Mouse (Mus musculus) hindbrain, embryonic 10.5 days (tissue): ENCODE measurements around the gene Rpa1. TPM values are rescaled to one million over a fixed set of nuclear protein-coding genes. Genes with fewer than 3 reads are reported as not detected.
A peak's percentile ranks its signal among the peaks of the same experiment; 100 is the strongest.

Source experiments
- DNase-seq: peaks from one replicate; pipeline ENCODE4 v3.0.0-alpha.2; 2017; ENCODE audit warnings: low spot score
- H3K27ac ChIP-seq: fragments of 300-500 bp; sonication (generic); 2 replicates; pipeline ENCODE4 v1.5.1; 2016; ENCODE audit warnings: mild to moderate bottlenecking, moderate library complexity
- H3K27me3 ChIP-seq: fragments of 300-500 bp; sonication (generic); 2 replicates; pipeline ENCODE4 v1.6.1; 2016; ENCODE audit warnings: mild to moderate bottlenecking; ENCODE audit not compliant: poor library complexity, insufficient read depth, severe bottlenecking
- H3K36me3 ChIP-seq: fragments of 300-500 bp; sonication (generic); 2 replicates; pipeline ENCODE4 v1.6.1; 2016; ENCODE audit warnings: mild to moderate bottlenecking, moderate library complexity
- H3K4me1 ChIP-seq: fragments of 300-500 bp; sonication (generic); replicated peaks from 2 replicates; pipeline ENCODE4 v1.6.1; 2016; ENCODE audit warnings: mild to moderate bottlenecking
- H3K4me3 ChIP-seq: fragments of 300-500 bp; sonication (generic); 2 replicates; pipeline ENCODE4 v1.5.1; 2016; ENCODE audit warnings: mild to moderate bottlenecking, moderate library complexity
- H3K9me3 ChIP-seq: fragments of 300-500 bp; sonication (generic); 2 replicates; pipeline ENCODE4 v1.6.1; 2016; ENCODE audit warnings: mild to moderate bottlenecking, moderate library complexity
- WGBS: fragments of 180-500 bp; shearing (Covaris S2); methylation state at CpG from one replicate; pipeline ENCODE4 v1.1.7; 2016; 5-methylcytosine and 5-hydroxymethylcytosine counted together
- polyA plus RNA-seq: library from polyadenylated mRNA; unstranded; fragments of >200 nt; fragmentation: Nextera tagmentation; extraction: Ambion mirVana; gene quantifications from 2 replicates; pipeline ENCODE4 v1.2.1, GENCODE M21; 2016

Rpa1 gene
- polyA plus RNA-seq, 1 experiment from 2014 or later: 136 TPM

- DNase-seq: no peak
- H3K4me1 ChIP-seq: peaks cover 65% of the 10 kb centered on the region
- no peaks in the 10 kb centered on the region for H3K9me3 ChIP-seq
- H3K27me3 ChIP-seq: peaks cover 54% of the 10 kb centered on the region
- H3K36me3 ChIP-seq: no peaks in the 10 kb centered on the region
- H3K27ac ChIP-seq: peak overlapping the region; percentile 75
- H3K4me3 ChIP-seq: 0 out of 2 replicates have a peak overlapping the region, but pooled peaks have one; percentile 46
- WGBS: 46% methylated on average over 5 of the region's 5 CpGs
Measured at GRCm38 (mm10) chr11:75280066-75280410, 68.1 kb downstream of the Rpa1 start.

DNA sequence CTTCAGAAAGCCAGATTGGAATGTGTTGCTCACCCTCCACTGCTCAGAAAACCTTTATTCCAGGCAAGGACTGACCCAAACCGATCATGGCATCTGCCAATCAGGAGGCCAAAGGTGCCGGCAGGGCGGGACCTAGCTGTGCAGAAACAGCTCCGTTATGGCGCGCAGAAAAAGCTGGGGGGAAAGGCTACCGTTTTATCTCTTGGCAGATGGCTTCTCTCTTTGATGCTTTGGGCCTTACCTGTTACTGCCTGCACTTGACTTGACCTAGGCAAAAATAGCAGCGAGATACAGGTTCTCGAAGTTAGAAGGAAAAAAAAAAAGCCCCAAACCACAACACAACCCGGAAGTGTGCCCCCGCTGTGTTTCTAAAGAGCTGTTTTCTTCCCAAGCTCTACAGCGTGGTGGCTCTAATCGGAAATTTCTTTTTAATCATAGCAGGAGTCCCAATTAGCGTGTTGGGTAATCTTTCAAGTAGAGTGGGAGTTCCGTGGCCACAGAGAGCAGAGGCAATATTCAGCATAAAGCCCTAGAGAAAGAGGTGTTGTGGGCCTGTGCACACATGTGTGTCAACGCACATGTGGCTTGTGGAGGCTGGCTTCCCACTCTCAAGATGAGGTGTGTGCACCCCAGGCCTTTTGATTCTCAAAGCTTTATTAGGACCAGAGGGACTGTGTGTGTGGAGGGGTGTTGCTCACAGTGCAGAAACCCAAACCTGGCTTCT, 68.6 kb downstream of the Rpa1 start:
- 6% methylated on average over 16 of the region's 16 CpGs for WGBS
- Histone ChIP-seq H3K4me1 (peaks cover 70% of the 10 kb centered on the region), H3K27me3 (peaks cover 48% of the 10 kb centered on the region), H3K36me3 (no peaks in the 10 kb centered on the region), H3K9me3 (no peaks in the 10 kb centered on the region), H3K4me3 (peak overlapping the region; percentile 46), H3K27ac (peak overlapping the region; percentile 75)
- peak; percentile 68 for DNase-seq

- H3K4me1 ChIP-seq: peaks cover 74% of the 10 kb centered on the region
- peak overlapping the region; percentile 46 for H3K4me3 ChIP-seq
- H3K36me3 ChIP-seq: no peaks in the 10 kb centered on the region
- H3K27ac ChIP-seq: peak overlapping the region; percentile 75
- DNase-seq: no peak
- peaks cover 47% of the 10 kb centered on the region for H3K27me3 ChIP-seq
- no peaks in the 10 kb centered on the region for H3K9me3 ChIP-seq
- 16% methylated on average over 4 of the region's 4 CpGs for WGBS
Measured at GRCm38 (mm10) chr11:75279013-75279341, 69.1 kb downstream of the Rpa1 start.

DNA sequence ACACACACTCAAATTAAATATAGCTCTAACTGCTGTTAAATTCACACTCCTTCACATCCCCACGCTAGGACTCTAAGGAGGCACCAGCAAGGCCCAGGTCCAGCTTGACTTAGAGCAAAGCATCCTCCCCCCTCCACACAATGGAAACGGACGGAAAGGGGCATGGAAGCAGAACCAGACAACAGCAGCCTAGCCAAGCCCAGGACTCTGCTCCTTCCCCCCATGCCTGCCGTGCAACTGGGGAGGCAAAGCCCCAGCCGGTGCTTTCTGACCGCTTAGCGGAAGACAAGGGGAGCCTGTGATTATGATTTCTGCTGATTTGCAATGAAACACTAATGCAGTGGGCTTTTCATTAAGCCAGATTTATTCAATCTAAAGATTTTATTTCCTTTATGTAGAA, 70.0 kb downstream of the Rpa1 start:
- peaks cover 38% of the 10 kb centered on the region for H3K27me3 ChIP-seq
- H3K4me3 ChIP-seq: no peak overlapping the region
- H3K36me3 ChIP-seq: no peaks in the 10 kb centered on the region
- H3K4me1 ChIP-seq: peaks cover 80% of the 10 kb centered on the region
- peak overlapping the region; percentile 50 for H3K27ac ChIP-seq
- no peaks in the 10 kb centered on the region for H3K9me3 ChIP-seq
- no peak for DNase-seq
- 50% methylated on average over 7 of the region's 7 CpGs for WGBS

DNA sequence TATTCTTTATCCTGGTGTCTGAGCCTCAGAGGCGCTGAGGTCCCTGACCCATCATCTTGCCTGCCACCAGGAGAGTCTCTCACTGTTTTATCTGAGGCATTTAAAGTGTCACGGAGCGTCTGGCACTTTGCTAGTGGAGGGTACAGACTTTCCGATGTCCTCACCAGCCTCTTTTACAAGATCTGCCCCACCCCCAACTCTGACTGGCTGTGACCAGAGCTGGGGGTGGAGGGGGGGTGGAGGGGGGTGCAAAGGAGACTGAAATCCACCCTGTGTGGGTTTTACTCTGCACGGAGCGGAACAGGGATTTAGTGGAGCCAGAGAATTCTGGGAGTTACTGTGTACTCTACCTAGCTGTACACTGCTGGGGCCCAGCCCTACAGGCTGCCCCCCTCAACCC, 73.1 kb downstream of the Rpa1 start:
- no peaks in the 10 kb centered on the region for H3K9me3 ChIP-seq
- peaks cover 71% of the 10 kb centered on the region for H3K4me1 ChIP-seq
- DNase-seq: no peak
- no peaks in the 10 kb centered on the region for H3K36me3 ChIP-seq
- H3K27ac ChIP-seq: peak overlapping the region; percentile 77
- WGBS: 24% methylated on average over 6 of the region's 6 CpGs
- no peak overlapping the region; the same call in 1 of the 2 replicates for H3K4me3 ChIP-seq
- H3K27me3 ChIP-seq: peaks cover 7% of the 10 kb centered on the region

GRCm38 (mm10) chr11:75273466-75273865, 74.7 kb downstream of the Rpa1 start:
- WGBS: 12% methylated on average over 8 of the region's 8 CpGs
- no peaks in the 10 kb centered on the region for H3K9me3 ChIP-seq
- H3K27me3 ChIP-seq: 0 out of 2 replicates have a peak, but pooled peaks cover 3% of the 10 kb centered on the region
- H3K27ac ChIP-seq: peak overlapping the region; percentile 77
- peaks cover 58% of the 10 kb centered on the region for H3K4me1 ChIP-seq
- no peaks in the 10 kb centered on the region for H3K36me3 ChIP-seq
- no peak for DNase-seq
- H3K4me3 ChIP-seq: peak overlapping the region; percentile 2; the same call in 1 of the 2 replicates

DNA sequence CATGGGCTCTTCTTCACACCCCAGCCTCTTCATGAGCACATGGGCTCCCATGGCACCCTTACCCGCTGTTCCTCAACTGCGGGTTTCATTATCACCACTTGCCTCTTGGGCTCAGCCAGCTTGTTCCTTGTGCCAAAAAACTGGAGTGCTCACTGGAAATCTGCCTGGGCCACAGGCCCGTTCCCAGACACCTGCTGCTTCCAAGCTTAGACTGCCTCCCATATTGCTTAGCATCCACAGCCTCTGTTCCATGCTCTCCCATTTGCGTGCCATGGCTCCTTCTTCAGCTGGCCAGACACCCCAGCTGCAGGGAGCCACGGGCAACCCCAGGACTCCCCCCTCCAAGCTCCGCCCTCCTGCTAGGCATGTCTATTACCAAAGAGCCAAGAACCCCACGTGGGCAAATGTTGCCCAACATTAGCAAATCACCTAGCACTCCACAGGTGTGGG, 77.1 kb downstream of the Rpa1 start:
- WGBS: 71% methylated on average over 7 of the region's 7 CpGs

DNA sequence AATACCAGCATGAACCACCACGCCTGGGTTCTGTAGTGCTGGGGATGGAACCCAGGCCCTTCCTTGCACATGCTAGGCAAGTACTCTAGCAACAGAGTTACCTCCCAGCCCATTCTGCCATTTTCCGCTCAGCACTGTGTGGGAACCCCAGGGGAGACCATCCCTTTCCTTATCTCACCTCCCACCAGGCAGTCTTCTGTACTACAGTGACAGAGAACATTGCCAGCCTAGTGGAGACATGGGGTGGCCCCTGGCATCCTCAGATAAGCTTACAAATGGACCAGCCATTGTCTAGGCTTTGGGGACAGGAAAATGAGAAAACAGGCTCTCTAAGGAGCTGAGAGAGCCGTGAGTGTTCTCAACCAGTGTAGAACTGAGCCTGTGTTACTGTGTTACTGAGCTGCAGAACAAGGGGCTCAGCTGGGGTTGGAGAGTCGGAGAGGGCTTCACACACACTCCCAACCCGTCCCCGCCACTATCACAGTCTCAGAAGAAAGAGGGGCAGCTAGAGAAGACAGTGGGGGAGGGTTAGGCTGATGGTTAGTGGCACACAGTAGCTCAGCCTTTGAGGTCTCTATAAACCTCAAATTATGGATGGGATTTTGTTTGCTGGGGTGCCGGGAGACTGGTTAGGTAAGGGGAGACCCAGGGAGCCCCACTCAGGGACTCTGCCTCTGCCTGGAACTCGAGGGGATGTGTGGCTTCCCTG, 77.7 kb downstream of the Rpa1 start:
- Histone ChIP-seq H3K9me3 (no peaks in the 10 kb centered on the region), H3K36me3 (no peaks in the 10 kb centered on the region), H3K4me3 (no peak overlapping the region), H3K4me1 (peaks cover 71% of the 10 kb centered on the region), H3K27me3 (0 out of 2 replicates have a peak, but pooled peaks cover 3% of the 10 kb centered on the region), H3K27ac (peak overlapping the region; percentile 50; the same call in 1 of the 2 replicates)
- DNase-seq: no peak
- 67% methylated on average over 8 of the region's 8 CpGs for WGBS

More for the DNA sequence above, 77.1 kb downstream of the Rpa1 start:
- no peaks in the 10 kb centered on the region for H3K9me3 ChIP-seq
- H3K27ac ChIP-seq: peak overlapping the region; percentile 50; the same call in 1 of the 2 replicates
- no peak overlapping the region for H3K4me3 ChIP-seq
- H3K27me3 ChIP-seq: 0 out of 2 replicates have a peak, but pooled peaks cover 3% of the 10 kb centered on the region
- H3K36me3 ChIP-seq: no peaks in the 10 kb centered on the region
- no peak for DNase-seq
- peaks cover 71% of the 10 kb centered on the region for H3K4me1 ChIP-seq

GRCm38 (mm10) chr11:75269213-75269612, 78.9 kb downstream of the Rpa1 start:
- Histone ChIP-seq H3K4me1 (peaks cover 71% of the 10 kb centered on the region), H3K9me3 (no peaks in the 10 kb centered on the region), H3K27me3 (0 out of 2 replicates have a peak, but pooled peaks cover under 1% of the 10 kb centered on the region), H3K4me3 (no peak overlapping the region), H3K36me3 (no peaks in the 10 kb centered on the region), H3K27ac (no peak overlapping the region)
- DNase-seq: no peak
- WGBS: 83% methylated on average over 4 of the region's 4 CpGs

DNA sequence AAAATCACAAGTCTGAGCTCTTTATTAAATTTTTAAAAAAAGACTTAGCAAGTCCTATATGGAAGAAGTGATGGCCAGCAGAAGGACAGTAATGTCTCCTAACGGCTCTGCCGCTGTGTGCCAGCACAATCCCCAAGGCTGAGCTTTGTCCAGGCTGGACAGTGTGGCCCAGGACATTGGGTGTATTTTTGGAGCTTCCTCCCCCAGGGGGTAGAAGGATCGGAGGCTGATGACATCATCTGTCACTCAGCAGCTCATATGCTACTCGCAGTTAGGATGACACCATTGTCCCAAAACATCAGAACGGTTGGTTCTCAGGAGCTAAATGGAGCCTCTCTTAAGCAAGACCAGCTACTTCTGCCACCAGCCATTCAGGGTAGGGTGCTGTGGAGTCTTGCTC, 79.6 kb downstream of the Rpa1 start:
- 60% methylated on average over 5 of the region's 5 CpGs for WGBS
- peaks cover 74% of the 10 kb centered on the region for H3K4me1 ChIP-seq
- DNase-seq: no peak

DNA sequence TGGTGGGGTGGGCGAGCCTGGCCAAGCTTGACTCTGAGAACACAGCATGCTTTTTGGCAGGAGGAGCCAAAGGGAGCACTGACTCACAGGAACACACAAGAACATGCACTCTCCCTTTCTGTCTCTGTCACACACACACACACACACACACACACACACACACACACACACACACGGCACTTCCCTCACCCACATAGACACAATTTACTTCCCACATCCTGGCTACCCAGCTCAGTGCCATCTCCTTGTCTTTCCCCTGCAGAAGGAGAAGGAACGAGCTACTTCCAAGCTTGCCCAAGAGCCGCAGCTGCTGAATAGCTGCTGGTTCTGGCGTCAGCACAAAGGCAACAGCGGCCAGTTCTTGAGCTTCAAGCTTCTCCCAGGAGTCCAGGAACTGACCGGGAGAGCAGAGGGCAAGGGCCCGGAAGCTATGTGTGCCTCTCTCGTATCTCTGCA, 80.3 kb downstream of the Rpa1 start:
- DNase-seq: peak; percentile 37
- H3K27ac ChIP-seq: peak overlapping the region; percentile 59

More for the DNA sequence above, 79.6 kb downstream of the Rpa1 start:
- Histone ChIP-seq H3K36me3 (no peaks in the 10 kb centered on the region), H3K4me3 (no peak overlapping the region), H3K27me3 (no peaks in the 10 kb centered on the region), H3K27ac (no peak overlapping the region; the same call in 1 of the 2 replicates), H3K9me3 (no peaks in the 10 kb centered on the region)

GRCm38 (mm10) chr11:75265545-75265944, 82.6 kb downstream of the Rpa1 start:
- Histone ChIP-seq H3K27ac (peak overlapping the region; percentile 14), H3K4me3 (no peak overlapping the region), H3K27me3 (no peaks in the 10 kb centered on the region), H3K9me3 (no peaks in the 10 kb centered on the region), H3K4me1 (peaks cover 80% of the 10 kb centered on the region), H3K36me3 (no peaks in the 10 kb centered on the region)
- DNase-seq: no peak
- 63% methylated on average over 15 of the region's 15 CpGs for WGBS

More for the DNA sequence above, 80.3 kb downstream of the Rpa1 start:
- Histone ChIP-seq H3K36me3 (no peaks in the 10 kb centered on the region), H3K9me3 (no peaks in the 10 kb centered on the region), H3K4me1 (peaks cover 74% of the 10 kb centered on the region), H3K4me3 (no peak overlapping the region), H3K27me3 (no peaks in the 10 kb centered on the region)
- 51% methylated on average over 9 of the region's 9 CpGs for WGBS

DNA sequence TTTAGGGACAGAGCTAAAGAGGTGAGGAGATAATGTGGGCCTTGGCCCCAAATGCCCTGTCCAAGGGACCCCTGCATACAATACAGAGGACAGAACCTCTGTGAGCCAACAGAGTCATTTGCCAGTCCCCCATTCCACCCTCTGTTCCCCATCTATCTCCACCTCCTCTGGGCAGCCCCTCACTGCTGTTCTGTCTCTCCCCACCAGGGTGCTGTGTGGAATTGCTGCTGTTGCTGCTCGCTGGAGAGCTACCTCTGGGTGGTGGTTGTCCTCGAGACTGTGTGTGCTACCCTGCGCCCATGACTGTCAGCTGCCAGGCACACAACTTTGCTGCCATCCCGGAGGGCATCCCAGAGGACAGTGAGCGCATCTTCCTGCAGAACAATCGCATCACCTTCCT, 83.6 kb downstream of the Rpa1 start:
- no peak for DNase-seq
- Histone ChIP-seq H3K27ac (0 out of 2 replicates have a peak overlapping the region, but pooled peaks have one; percentile 13), H3K4me3 (no peak overlapping the region), H3K4me1 (peaks cover 87% of the 10 kb centered on the region), H3K27me3 (no peaks in the 10 kb centered on the region), H3K9me3 (no peaks in the 10 kb centered on the region), H3K36me3 (no peaks in the 10 kb centered on the region)
- 85% methylated on average over 6 of the region's 6 CpGs for whole genome bisulfite sequencing
